Mouse (Mus musculus): ENCODE measurements around the gene Cyp26a1.
A peak's percentile ranks its signal among the peaks of the same experiment; 100 is the strongest.

Cyp26a1 gene

GRCm38 (mm10) chr19:37699711-37700110 is 2.1 kb downstream of the Cyp26a1 start:
- no peak for DNase-seq

GRCm38 (mm10) chr19:37702377-37703076 is 4.9 kb downstream of the Cyp26a1 start:
- no peak for DNase-seq

- peak; percentile 21 to 45 for DNase-seq
These were observed 6.4 kb downstream of the Cyp26a1 start for GRCm38 (mm10) chr19:37703902-37704509.

- no peak for DNase-seq
These were observed 8.1 kb downstream of the Cyp26a1 start for GRCm38 (mm10) chr19:37705722-37706121.

GRCm38 (mm10) chr19:37714681-37715080 is 17.1 kb downstream of the Cyp26a1 start:
- DNase-seq, result no peak

GRCm38 (mm10) chr19:37715980-37716379 is 18.4 kb downstream of the Cyp26a1 start:
- no peak for DNase-seq

- no peak for DNase-seq
These were observed 19.1 kb downstream of the Cyp26a1 start for GRCm38 (mm10) chr19:37716524-37717175.

GRCm38 (mm10) chr19:37719166-37719565 is 21.6 kb downstream of the Cyp26a1 start:
- no peak for DNase-seq

GRCm38 (mm10) chr19:37724591-37724990 is 27.0 kb downstream of the Cyp26a1 start:
- no peak for DNase-seq

GRCm38 (mm10) chr19:37726585-37726984 is 29.0 kb downstream of the Cyp26a1 start:
- peak in 1 of 2 experiments; percentile 11 for DNase-seq

- no peak for DNase-seq
These were observed 29.8 kb downstream of the Cyp26a1 start for GRCm38 (mm10) chr19:37727366-37727765.

GRCm38 (mm10) chr19:37735426-37735825 is 37.8 kb downstream of the Cyp26a1 start:
- DNase-seq, result no peak

GRCm38 (mm10) chr19:37738575-37738974 is 41.0 kb downstream of the Cyp26a1 start:
- DNase-seq, result no peak

- no peak for DNase-seq
These were observed 42.4 kb downstream of the Cyp26a1 start for GRCm38 (mm10) chr19:37740043-37740442.
